Mouse (Mus musculus) cerebral cortex, adult 2 months (tissue): Measurements from ENCODE around the gene Itga5.

Source experiments
- WGBS: fragments of 180-500 bp; shearing (Covaris S2); methylation state at CpG from one replicate; pipeline ENCODE4 v1.1.7; 2018; 5-methylcytosine and 5-hydroxymethylcytosine counted together

The Itga5 gene

GRCm38 (mm10) chr15:103336996-103337667 is 29.4 kb downstream of the Itga5 start:
- 47% methylated on average over 11 of the region's 11 CpGs for WGBS

DNA sequence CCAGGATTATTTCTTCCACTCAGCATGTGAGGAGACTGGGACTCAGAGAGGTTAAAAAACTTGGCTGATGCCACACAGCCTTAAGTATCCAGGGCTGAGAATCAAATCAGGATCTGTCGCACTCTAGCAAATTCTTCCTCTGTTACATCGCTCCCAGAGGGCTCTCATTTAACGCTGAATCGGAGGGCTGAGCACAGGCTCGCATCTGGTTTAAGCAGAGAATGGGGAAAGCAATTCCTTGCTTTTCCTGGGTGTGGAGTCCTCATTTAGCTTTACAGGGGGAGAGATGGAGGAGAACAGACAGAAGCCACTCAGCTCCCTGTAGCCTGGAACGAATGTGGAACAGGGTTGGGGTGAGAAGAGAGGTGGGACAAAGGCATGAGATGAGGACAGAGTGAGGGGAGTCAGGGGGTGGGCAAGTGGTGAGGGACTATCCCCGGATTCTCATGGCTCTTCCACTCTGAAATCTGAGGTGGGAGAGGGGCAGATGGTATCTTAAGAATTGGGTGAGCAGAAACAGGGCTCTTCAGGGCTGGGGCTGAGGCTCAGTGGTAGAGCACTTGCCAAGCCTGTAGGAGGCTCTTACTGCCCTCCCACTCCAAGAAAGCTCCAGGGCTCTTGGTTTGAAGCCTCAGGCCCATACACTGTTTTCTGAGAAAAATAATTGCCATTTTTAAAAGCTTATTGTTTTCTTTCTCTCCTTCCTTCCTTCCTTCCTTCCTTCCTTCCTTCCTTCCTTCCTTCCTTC is 30.9 kb downstream of the Itga5 start:
- WGBS = 16% methylated on average over 7 of the region's 7 CpGs

DNA sequence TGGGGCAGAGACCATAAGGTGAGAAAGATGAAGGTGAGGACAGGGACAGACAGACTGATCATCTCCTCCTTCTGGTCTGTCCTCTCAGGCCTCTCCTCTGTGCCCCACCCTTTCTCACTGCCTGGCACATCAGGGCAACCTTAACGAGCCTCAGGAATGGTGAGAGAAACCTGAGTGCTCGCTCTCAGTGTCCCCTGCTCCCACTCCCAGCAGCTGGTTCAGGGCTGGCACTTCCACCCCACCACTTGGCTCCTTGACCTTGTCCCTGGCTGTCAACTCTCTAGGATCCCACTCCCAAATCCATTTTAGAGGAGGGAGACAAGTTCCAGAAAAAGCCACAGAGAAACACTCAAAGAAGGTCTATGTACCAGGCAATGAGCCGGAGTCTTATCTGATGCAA is 31.5 kb downstream of the Itga5 start:
- 49% methylated on average over 3 of the region's 3 CpGs for WGBS

DNA sequence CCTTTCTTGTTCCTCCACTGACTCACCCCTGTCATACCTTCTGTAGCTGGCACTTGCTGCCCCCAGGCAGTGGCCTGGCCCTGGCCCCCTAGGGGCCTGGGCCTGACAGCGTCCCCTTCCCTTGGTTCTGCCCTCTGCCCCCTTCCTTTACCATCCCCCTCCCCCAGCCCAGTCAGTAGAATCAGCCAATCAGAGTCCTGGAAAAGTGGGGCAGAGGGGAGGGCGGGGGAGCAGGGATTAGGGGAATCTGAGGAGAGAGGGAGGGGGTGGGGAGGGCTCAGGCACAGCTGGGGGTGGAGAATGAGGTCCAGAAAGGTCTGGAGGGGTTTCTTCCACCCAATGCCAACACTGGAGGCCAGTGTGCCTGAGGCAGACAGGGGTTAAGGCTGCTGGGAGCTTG is 32.4 kb downstream of the Itga5 start:
- 24% methylated on average over 2 of the region's 2 CpGs for WGBS

- WGBS = 72% methylated on average over 5 of the region's 5 CpGs
Observed at GRCm38 (mm10) chr15:103333738-103334137, 32.8 kb downstream of the Itga5 start.

DNA sequence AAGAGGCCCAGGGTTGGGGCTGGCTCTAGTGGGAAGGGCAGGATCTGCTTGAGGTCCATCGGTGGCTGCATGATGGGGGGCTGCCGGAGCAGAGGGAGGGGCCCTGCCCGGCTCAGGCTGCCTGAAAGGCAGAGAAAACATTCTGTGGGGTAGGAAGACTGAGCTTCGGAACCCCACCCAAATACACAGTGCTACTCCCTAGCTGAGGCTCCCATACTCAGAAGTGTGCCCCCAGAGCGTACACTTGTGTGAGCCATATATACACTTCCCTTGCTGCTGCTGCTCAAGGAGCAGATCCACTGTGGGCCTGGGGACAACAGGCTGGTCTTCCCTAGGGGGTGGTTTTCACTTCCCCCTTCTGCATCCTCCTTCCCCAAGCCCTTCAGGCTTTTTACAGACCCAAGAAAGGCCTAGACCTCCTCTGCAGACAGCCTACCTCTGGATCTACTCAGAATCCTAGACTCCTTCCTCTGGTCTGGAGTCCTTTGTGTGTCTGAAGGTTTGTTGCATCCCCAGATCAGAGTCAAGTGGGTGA is 33.4 kb downstream of the Itga5 start:
- 61% methylated on average over 5 of the region's 5 CpGs for WGBS

GRCm38 (mm10) chr15:103323455-103324247 is 42.9 kb downstream of the Itga5 start:
- WGBS = 1% methylated on average over 36 of the region's 40 CpGs

- WGBS = 4% methylated on average over 16 of the region's 26 CpGs
Observed at GRCm38 (mm10) chr15:103323070-103323454, 43.5 kb downstream of the Itga5 start.

GRCm38 (mm10) chr15:103322396-103322795 is 44.2 kb downstream of the Itga5 start:
- WGBS = 58% methylated on average over 4 of the region's 4 CpGs

GRCm38 (mm10) chr15:103321076-103321475 is 45.5 kb downstream of the Itga5 start:
- 79% methylated on average over 1 of the region's 1 CpGs for WGBS

DNA sequence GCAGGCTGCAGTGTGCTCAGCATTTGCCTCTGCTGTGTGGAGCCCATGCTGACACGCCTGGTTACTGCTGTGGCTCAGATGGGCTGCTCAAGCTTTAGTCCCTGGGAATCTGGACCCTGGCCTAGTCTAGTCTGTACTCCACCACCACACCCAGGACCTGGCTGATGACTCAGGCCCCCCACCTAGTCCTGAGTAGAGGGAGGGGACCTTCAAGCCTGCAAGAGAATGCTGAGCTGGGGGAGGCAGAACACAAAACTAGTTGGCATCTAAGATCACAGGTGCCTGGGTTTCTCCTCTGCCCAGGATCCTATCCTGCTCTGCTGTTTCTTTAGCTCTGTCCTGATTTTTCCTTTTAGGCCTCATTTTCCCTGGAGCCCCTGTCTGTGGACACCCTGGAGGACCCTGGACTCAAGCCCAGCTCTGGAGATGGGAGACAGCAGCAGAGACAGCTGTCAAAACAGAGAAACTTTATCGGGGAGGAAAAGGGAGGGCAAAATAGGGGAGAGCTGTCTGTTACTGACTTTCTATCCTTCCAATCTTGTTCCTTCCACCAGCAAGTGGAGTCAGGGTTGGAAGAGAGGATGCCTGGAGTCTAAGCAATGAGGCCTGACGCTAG is 48.3 kb downstream of the Itga5 start:
- WGBS = 62% methylated on average over 3 of the region's 3 CpGs

GRCm38 (mm10) chr15:103317731-103318130 is 48.8 kb downstream of the Itga5 start:
- WGBS = 69% methylated on average over 8 of the region's 8 CpGs

DNA sequence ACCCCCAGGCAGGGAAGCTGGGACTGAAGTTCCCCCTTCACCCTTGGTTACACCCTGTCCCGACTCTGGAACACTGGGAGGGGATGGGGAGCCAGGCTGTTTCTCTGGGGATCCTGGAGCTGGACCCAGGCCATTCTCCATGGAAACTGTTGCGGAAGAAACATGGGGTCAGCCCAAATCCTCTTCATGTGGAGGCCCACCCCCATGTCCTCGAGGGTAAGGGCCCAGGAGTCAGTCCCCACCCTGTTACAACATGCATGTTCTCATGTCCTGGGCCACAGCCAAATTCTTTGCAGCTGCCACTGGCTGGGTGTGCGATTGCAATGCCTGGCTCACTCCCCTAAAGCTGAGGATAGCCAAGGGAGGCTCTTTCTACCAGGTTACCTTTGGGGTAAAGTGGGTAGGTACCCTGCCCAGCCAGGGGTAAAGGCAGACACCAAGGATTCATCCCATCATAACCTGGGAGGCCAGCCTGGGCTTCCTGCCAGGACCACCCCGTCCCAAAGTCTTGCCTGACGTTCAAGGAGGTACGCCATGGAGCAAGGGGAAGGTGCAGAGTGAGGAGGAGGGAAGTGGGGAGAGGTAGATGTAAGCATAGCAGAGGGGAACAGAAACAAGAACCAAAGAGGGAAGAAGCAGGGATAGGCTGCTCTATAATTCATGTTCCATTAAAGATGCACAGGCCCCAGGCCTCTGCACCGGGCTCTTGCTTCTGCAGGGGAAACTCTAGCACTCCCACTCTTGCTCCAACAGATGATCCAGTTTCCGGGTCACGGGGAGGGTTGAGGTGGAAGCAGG is 50.4 kb downstream of the Itga5 start:
- 55% methylated on average over 10 of the region's 10 CpGs for WGBS

GRCm38 (mm10) chr15:103315011-103315502 is 51.5 kb downstream of the Itga5 start:
- 5% methylated on average over 18 of the region's 18 CpGs for WGBS

GRCm38 (mm10) chr15:103314181-103314580 is 52.4 kb downstream of the Itga5 start:
- 48% methylated on average over 22 of the region's 22 CpGs for WGBS

- 20% methylated on average over 18 of the region's 18 CpGs for WGBS
Observed at GRCm38 (mm10) chr15:103313495-103314095, 53.0 kb downstream of the Itga5 start.

DNA sequence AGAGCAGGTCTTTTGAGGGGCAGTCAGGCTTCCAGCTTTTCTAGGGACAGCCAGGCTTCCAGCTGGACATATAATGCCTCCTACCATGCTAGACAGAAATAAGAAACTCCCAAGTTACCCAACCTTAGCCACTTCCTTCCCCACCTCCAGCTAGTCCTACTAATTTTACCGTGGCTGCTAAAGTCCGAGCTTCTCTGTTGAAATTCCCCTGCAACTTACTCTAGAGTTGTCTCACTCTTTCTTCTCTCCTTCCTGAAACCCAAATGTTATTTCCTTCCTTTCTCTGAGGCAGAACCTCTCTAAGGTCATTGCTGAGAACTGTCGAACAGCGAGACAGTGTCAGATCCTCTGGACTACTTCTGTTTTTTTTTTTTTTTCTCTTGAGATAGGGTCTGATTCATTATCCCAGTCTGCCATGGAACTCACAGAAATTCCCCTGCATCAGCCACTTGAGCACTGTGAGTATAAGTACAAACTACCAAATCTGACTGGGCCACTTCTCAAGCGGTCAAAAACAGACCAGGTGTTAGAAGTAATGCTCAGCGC is 56.1 kb downstream of the Itga5 start, which contains the start of gene Gpr84:
Gpr84 (minus strand) TSS at position 248 of the 546 bp plus-strand sequence.
- WGBS = 67% methylated on average over 6 of the region's 6 CpGs

DNA sequence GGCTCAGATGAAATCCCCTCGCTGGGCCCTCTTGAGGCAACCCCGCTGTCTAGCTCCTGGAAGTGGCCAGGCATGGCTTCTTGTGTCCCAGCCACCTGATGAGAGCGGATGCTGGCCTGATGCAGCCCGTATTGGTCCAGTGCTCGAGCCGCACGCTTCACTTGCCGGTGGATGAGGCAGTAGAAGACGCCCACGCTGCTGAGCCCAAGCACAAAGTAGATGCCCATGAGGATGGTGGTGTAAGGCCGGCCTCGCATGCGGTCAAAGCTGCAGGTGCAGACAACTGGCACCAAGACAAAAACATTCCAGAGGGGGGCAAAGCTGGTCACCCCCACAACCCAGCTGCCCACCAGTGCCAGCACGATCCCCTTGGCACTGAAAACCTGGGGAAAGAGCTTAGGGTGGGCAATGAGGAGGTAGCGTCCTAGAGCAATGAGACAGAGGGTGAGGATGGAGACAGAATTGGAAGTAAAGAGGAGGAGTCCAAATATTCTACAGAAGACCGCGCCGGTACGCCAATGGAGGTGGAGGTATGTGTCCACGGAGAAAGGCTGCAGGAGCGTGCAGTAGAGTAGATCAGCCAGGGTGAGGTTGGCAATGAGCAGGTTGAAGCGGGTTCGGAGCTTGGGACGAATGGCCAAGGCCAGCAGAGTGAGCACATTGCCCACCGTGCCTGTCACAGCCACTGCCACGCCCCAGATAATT is 57.5 kb downstream of the Itga5 start:
- WGBS = 74% methylated on average over 26 of the region's 26 CpGs
